Mouse (Mus musculus): Measurements from ENCODE around the gene Batf. TPM values are rescaled to one million over a fixed set of nuclear protein-coding genes. Genes with fewer than 3 reads are reported as not detected.

Gene Batf
- polyA plus RNA-seq, 1 experiment from 2014 or later = 4.1 TPM

Small RNA genes lying within 50 kb of the gene (microRNA-seq; reads per million reads assigned to microRNA genes)
- gene Gm47285 = not detected

Other genes starting within 250 kb of the Batf start
- gene Fos, start 212.8 kb upstream of the Batf start, polyA plus RNA-seq (2015; fragmentation: Nextera tagmentation; extraction: Ambion mirVana) = 38.8 and 48.3 TPM in 2 replicates
- gene Jdp2, start 87.6 kb upstream of the Batf start, polyA plus RNA-seq (2015; fragmentation: Nextera tagmentation; extraction: Ambion mirVana) = 0.99 and 1.5 TPM in 2 replicates
- 3.2 and 3.8 TPM in 2 replicates for gene Flvcr2, start 59.9 kb downstream of the Batf start, polyA plus RNA-seq (2015; fragmentation: Nextera tagmentation; extraction: Ambion mirVana)
- gene Erg28, start 137.9 kb downstream of the Batf start, polyA plus RNA-seq (2015; fragmentation: Nextera tagmentation; extraction: Ambion mirVana) = 125 and 127 TPM in 2 replicates
- gene Ttll5, start 138.0 kb downstream of the Batf start, polyA plus RNA-seq (2015; fragmentation: Nextera tagmentation; extraction: Ambion mirVana) = 12.9 and 13.0 TPM in 2 replicates